Mouse (Mus musculus): Measurements from ENCODE around the gene Nsfl1c. TPM values are rescaled to one million over a fixed set of nuclear protein-coding genes. Genes with fewer than 3 reads are reported as not detected.

Nsfl1c gene
- polyA plus RNA-seq (2014; fragmentation: Illumina TruSeq; extraction: RNeasy Lipid Tissue Mini Kit (QIAGEN cat#74804); ENCODE audit: low read depth, low replicate concordance) = 47.2 TPM

DNA sequence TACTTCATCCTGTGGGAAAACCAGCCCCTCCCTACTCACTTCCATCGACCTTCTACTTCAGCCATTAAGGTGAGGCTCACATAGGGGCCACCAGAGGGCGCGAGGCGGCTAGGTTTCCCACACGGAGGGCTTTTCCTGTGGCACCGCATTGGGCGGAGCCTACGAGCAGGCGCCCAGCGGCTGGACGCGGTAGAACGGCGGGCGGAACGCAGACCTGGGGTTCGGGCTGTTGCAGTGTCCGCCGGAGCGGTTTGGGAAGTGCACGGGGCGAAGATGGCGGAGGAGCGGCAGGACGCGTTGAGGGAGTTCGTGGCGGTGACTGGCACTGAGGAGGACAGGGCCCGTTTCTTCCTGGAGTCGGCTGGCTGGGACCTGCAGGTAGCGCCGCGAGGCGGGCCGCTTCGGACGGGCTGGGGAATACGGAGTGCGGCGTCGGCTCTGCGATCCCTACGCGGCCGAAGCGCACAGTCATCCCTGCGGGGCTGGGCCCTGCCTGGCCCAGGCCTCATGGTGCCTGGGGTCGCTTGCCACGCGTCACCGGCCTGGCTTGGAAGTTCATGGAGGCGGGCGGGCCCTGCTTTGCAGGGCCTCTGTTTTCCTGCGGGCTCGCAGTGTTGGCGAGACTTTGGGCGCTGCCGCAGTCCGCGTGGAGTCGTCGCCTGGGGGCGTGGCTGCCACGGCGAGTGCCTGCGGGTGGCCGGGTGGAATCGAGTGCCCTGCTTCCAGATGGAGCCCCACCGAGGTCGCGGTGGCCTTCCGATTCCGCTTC is at the start of gene Nsfl1c:
TSS of gene Nsfl1c (plus strand) at position 148 of the 769 bp plus-strand sequence.

DNA sequence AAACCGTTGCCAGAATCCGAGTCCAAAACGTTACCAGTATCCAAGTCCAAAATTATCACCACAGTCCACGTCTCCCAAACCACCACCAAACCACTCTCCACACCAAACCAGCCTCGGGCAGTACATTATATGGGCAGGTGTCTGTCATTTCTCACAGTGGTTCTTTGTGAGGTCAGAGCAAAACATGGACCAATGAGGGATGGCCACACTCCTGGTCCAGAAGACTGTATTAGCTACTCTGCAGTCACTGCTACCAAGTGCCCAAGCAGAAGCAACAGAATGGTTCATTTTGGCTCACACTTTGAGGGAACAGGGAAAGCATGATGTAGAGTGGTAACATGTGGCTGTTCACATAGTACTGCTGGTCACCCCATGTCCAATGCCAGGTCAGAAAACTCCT is 17.9 kb upstream of the Nsfl1c start, which contains the start of gene 4921509C19Rik:
TSS of gene 4921509C19Rik (minus strand) at position 101 of the 400 bp plus-strand sequence.

DNA sequence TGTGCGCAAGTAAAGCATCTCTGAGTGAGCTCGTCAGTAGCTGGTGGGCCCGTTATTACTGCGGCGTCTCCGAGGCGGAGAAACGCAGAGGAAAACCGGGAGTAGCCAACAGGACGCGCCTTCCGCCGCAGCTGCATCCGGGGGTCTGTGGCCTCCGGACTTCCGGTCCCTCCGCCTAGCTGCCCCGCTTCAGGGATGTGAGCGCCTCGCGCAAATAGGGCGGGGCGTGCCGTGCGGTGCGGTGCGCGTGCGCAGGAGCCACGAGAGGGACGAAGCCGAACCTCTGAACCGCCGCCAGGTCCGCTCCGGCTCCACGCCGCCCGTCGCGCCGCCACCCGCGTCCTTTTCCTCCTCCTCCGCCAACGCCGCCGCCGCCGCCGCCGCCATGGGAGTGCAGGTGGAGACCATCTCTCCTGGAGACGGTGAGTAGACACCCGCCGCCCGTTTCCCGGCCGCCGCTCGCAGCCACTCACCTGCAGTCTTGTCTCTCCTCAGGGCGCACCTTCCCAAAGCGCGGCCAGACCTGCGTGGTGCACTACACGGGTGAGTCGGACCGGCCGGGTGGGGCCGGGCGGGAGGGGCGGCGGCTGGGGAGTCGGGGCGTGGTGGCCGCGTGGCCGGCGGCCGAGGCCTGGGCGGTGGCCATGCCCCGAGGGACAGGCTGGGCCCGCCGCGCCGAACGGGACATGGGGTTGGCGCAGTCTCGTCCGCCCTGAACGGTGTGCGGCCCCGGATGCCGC is 48.5 kb downstream of the Nsfl1c start, which contains the start of gene Fkbp1a:
TSS of gene Fkbp1a (plus strand) at position 161 of the 740 bp plus-strand sequence.

Other genes with a start within 250 kb of the Nsfl1c start
- gene 4921509C19Rik, start 18.0 kb upstream of the Nsfl1c start, polyA plus RNA-seq (2014; fragmentation: Illumina TruSeq; extraction: RNeasy Lipid Tissue Mini Kit (QIAGEN cat#74804); ENCODE audit: low read depth, low replicate concordance) = not detected
- gene Fkbp1a, start 48.3 kb downstream of the Nsfl1c start, polyA plus RNA-seq (2014; fragmentation: Illumina TruSeq; extraction: RNeasy Lipid Tissue Mini Kit (QIAGEN cat#74804); ENCODE audit: low read depth, low replicate concordance) = 137 TPM
- gene Sdcbp2, start 78.4 kb downstream of the Nsfl1c start, polyA plus RNA-seq (2014; fragmentation: Illumina TruSeq; extraction: RNeasy Lipid Tissue Mini Kit (QIAGEN cat#74804); ENCODE audit: low read depth, low replicate concordance) = 33.8 TPM
- 0.54 TPM for gene Snph, start 138.4 kb downstream of the Nsfl1c start, polyA plus RNA-seq (2014; fragmentation: Illumina TruSeq; extraction: RNeasy Lipid Tissue Mini Kit (QIAGEN cat#74804); ENCODE audit: low read depth, low replicate concordance)
- gene Rad21l, start 174.4 kb downstream of the Nsfl1c start, polyA plus RNA-seq (2014; fragmentation: Illumina TruSeq; extraction: RNeasy Lipid Tissue Mini Kit (QIAGEN cat#74804); ENCODE audit: low read depth, low replicate concordance) = 0.25 TPM
- gene Tmem74b, start 207.8 kb downstream of the Nsfl1c start, polyA plus RNA-seq (2014; fragmentation: Illumina TruSeq; extraction: RNeasy Lipid Tissue Mini Kit (QIAGEN cat#74804); ENCODE audit: low read depth, low replicate concordance) = not detected

All from sigmoid colon, adult 10 weeks (tissue).